Mouse (Mus musculus): ENCODE results near the gene Mnt. TPM values are rescaled to one million over a fixed set of nuclear protein-coding genes. Genes with fewer than 3 reads are reported as not detected.

The Mnt gene
- 16.1 and 16.8 TPM in 2 replicates for polyA plus RNA-seq (2012; rRNA removed)

GRCm38 (mm10) chr11:74830256-74831161 is at the start of gene Mnt:
Mnt (plus strand) TSS chr11:74830920.

Other genes with a start within 250 kb of the Mnt start
- 53.4 and 60.5 TPM in 2 replicates for gene Rap1gap2, start 220.0 kb upstream of the Mnt start, polyA plus RNA-seq (2012; rRNA removed)
- 1.5 and 1.7 TPM in 2 replicates for gene Ccdc92b, start 211.3 kb upstream of the Mnt start, polyA plus RNA-seq (2012; rRNA removed)
- 69.2 and 80.7 TPM in 2 replicates for gene Cluh, start 181.4 kb upstream of the Mnt start, polyA plus RNA-seq (2012; rRNA removed)
- 9.7 and 11.0 TPM in 2 replicates for gene Pafah1b1, start 106.2 kb upstream of the Mnt start, polyA plus RNA-seq (2012; rRNA removed)
- gene Mettl16, start 60.1 kb upstream of the Mnt start, polyA plus RNA-seq (2012; rRNA removed), result 2.5 and 3.7 TPM in 2 replicates
- gene Sgsm2, start 66.1 kb downstream of the Mnt start, polyA plus RNA-seq (2012; rRNA removed), result 35.4 and 37.0 TPM in 2 replicates
- 7.7 and 10.0 TPM in 2 replicates for gene Tsr1, start 67.2 kb downstream of the Mnt start, polyA plus RNA-seq (2012; rRNA removed)
- gene Smg6, start 94.9 kb downstream of the Mnt start, polyA plus RNA-seq (2012; rRNA removed), result 22.2 and 29.8 TPM in 2 replicates
- 3.8 and 6.9 TPM in 2 replicates for gene Srr, start 95.0 kb downstream of the Mnt start, polyA plus RNA-seq (2012; rRNA removed)

All from colon, adult 2 months (tissue).